Mouse (Mus musculus) heart, postnatal 25 days (tissue): ENCODE measurements around the gene Aldh3b2. TPM values are rescaled to one million over a fixed set of nuclear protein-coding genes. Genes with fewer than 3 reads are reported as not detected.
"Not testable (repeated sequence)": the region's sequence is repeated elsewhere in the genome, so short reads cannot be mapped to it uniquely, and the experiment has no call there.

Experiments used
- DNase-seq: peaks from one replicate; pipeline ENCODE4 v3.0.0; 2022; ENCODE audit warnings: low spot score
- intact Hi-C: fragments of 180-260 bp; cut with DNase I; formaldehyde crosslinking; loops from one replicate; pipeline ENCODE4 v1.15.1; 2025
- total RNA-seq, 2 experiments: library from RNA; stranded (reverse); gene quantifications; 2 replicates each; pipeline ENCODE4 v1.2.3; 2021

Aldh3b2 gene
- total RNA-seq, 2 experiments from 2014 or later, result 0.14 to 0.23 TPM

DNA sequence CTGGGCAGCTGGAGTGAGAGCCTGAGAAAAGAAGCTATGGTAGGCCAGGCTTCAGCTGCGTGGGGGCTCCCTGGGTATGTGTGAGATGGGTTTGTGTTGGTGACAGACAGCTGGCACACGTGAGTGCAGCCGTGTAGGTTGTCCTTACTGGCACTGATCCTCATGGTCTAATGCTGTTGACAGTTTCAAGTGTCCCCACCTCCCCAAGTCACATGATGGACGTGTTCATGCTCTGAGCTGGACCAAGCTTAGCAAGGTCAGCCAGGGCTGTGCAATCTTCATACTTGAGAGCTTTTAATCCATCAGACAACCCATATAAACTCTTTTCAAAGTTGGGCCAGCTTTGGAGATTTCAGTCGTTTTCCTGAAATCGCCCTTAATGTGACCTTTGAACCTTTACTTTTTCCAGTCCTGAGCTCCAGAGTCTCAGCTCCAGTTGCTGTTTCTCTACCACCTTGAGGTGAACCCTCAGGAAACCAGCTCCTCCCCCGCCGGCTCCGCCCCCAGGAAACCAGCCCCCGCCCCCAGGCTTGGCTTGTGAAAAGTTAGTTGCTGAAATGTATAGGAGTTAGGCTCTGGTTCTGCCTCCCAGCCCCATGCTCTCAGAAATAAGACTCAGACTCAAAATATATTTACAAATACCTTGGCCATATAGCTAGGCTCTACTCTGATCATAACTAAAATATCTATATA lies 26.1 kb upstream of the Aldh3b2 start:
- DNase-seq, result no peak
- intact Hi-C loops, result loop anchor here (1.0 to 2.0 kb wide), 2 partner anchors 35 to 66 kb away; partner anchors contain the start of gene Ndufv1

DNA sequence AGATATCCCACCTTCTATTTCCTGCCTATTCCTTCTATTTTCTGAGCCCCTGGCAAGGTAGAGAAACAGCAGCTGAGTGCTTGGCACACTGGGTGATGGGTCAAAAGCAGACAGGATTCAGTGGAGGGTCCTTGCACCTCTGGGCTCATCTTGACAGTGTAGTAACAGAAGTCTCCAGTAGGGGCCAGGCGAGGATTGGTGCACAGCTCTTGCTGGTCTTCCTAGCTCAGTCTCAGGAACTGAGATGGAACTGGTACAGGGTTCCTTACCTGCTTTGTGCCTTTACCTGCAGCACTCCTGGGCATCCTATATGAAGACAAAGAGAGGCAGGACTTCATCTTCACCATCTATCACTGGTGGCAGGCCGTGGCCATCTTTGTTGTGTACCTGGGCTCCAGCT lies 25.4 kb upstream of the Aldh3b2 start:
- intact Hi-C loops, result loop anchor here (1.0 to 2.0 kb wide), 2 partner anchors 34 to 66 kb away; partner anchors contain the start of gene Ndufv1
- no peak for DNase-seq

- no peak for DNase-seq
- intact Hi-C loops, result loop anchor here (2.0 kb wide), 1 partner anchor 33 kb away; no protein-coding TSS in a partner anchor
Measured at GRCm38 (mm10) chr19:3947813-3948212, 24.3 kb upstream of the Aldh3b2 start.

GRCm38 (mm10) chr19:3948546-3948945 lies 23.6 kb upstream of the Aldh3b2 start:
- no peak for DNase-seq
- intact Hi-C loops, result no loop called here

DNA sequence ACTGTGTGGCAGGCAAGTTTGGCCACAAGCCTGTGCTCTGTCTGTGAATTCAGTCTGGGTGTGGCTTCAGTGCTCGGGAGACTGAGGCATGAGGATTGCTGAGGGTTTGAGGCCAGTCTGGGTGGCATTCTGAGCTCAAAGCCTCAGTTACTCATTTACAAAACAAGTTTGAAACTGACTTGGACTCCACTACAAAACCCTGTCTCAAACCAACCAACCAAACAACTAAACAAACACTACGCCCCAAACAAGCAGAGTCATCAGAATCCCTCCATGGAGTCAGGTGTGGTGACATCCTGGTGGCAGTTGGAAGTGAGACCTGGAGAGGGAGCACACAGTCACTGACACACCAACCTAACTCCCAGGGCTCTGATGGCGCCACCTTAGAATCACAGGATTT lies 21.8 kb upstream of the Aldh3b2 start:
- intact Hi-C loops, result no loop called here
- DNase-seq, result no peak

- intact Hi-C loops, result no loop called here
- no peak for DNase-seq
Measured at GRCm38 (mm10) chr19:3951461-3951860, 20.7 kb upstream of the Aldh3b2 start.

DNA sequence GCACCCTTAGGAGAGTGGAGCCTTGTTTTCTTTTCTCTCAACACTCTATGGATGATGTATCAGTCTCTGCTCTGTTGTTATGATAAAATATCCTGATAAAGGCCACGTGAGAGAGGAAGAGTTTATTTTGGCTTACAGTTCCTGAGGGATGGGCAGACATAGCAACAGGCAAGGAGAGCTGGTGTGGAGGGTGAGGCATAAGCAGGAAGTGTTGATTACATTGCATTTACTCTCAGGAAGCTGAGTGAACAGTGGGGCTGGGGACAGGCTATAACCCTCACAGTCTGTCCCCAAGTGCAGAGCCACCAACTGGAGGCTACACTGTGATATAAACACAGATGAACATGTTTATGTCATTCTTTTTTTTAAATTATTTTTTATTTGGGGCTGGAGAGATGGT lies 20.0 kb upstream of the Aldh3b2 start:
- intact Hi-C loops, result no loop called here
- no peak for DNase-seq

- no peak for DNase-seq
- intact Hi-C loops, result no loop called here
Measured at GRCm38 (mm10) chr19:3955033-3955432, 17.1 kb upstream of the Aldh3b2 start.

GRCm38 (mm10) chr19:3955804-3956203 lies 16.3 kb upstream of the Aldh3b2 start:
- DNase-seq, result no peak
- intact Hi-C loops, result no loop called here

GRCm38 (mm10) chr19:3957296-3958036 lies 14.7 kb upstream of the Aldh3b2 start:
- intact Hi-C loops, DNase-seq: not testable (repeated sequence)

- intact Hi-C loops, result no loop called here
- no peak for DNase-seq
Measured at GRCm38 (mm10) chr19:3958470-3958869, 13.7 kb upstream of the Aldh3b2 start, which contains the start of gene Aldh3b3. Aldh3b3 (plus strand) TSS chr19:3958645.

DNA sequence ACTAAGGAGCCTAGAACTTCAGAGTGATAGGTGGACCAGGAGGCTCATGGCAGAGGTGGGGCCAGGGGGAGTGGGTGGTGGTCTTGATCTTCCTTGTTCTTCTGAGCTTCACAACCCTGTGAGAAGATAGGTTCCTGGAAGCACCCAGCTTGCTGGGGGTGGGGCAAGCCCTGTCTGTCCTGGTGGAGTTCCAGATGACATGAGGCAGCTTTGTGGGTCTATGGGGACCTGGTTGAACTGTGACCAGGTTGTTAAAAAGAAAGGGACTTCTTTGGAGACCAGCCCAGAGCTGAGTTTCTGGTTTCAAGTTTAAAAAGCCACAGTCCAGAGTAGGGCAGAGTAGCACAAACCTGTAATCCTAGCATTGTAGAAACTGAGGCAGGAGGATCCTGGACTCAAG lies 13.1 kb upstream of the Aldh3b2 start:
- intact Hi-C loops, result no loop called here
- DNase-seq, result no peak

DNA sequence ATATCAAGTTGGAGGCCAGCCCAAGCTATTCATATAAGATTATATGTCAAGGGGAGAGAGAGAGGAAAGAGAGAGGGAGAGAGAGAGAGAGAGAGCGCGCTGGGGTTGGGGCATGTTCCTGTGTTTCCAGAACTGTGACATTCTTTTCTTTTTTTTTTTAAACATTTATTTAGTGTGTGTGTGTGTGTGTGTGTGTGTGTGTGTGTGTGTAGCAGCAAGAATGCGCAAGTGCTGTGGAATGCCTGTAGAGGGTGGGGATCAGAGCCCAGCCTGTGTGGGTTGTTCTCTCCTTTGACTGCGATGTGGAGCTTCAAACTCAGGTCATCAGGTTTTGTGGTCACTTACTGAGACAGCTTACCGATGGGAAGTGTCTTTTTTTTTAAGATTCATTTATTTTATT lies 11.9 kb upstream of the Aldh3b2 start:
- DNase-seq, result no peak
- intact Hi-C loops, result no loop called here

- DNase-seq, intact Hi-C loops: not testable (repeated sequence)
Measured at GRCm38 (mm10) chr19:3961805-3962204, 10.3 kb upstream of the Aldh3b2 start.

DNA sequence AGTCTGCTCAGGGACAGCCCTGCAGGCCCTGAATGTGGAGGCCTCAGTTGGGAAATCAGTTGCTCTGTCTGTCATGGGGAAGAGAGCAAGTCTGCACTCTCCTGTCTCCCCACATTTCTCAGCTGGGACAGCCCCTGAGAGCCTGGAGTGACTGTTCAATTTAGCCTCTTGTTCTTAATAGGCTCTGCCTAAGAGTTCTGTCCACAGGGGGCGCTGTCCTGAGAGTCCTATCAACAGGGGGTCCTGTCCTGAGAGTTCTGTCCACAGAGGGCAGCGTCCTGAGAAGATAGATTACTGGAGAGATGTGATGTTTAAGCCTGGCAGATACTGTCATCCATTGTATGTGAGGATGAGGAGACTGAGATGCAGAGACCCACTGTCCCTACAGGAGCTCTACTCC lies 9.7 kb upstream of the Aldh3b2 start:
- intact Hi-C loops, result no loop called here
- DNase-seq, result no peak

- DNase-seq, result no peak
Measured at GRCm38 (mm10) chr19:3964030-3964429, 8.1 kb upstream of the Aldh3b2 start.

DNA sequence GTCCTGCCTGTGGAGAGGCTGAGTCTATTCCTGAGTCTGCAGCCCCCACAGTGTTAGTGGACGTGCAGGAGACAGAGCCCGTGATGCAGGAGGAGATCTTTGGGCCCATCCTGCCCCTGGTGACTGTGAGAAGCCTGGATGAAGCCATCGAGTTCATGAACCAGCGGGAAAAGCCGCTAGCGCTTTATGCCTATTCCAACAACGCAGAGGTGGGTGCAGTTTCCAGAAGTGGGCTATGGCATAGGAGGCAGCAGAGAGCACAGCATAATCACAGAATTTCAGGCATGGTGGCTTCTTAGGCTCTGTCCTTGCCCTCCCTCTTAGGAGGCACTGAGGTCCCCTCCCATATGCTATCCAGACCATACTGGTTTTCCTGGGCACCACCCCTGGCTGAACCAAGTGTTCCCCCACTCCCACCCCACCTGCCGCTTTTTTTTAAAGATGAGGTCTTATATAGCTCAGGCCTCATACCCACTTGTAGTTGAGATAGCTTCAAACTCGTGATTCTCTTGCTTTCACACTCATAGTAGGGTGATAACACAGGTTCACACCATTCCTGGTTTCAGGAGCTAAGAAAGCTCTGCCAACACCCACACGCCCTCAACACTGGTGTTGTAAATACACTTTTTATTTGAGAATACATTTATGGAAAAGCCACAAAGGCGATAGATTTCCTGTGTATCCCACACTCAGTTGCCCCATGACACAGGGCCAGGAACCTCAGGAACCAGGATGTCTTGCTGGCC lies 5.6 kb upstream of the Aldh3b2 start:
- intact Hi-C loops, result no loop called here
- DNase-seq, result no peak

More at GRCm38 (mm10) chr19:3964030-3964429, 8.1 kb upstream of the Aldh3b2 start:
- intact Hi-C loops, result no loop called here

DNA sequence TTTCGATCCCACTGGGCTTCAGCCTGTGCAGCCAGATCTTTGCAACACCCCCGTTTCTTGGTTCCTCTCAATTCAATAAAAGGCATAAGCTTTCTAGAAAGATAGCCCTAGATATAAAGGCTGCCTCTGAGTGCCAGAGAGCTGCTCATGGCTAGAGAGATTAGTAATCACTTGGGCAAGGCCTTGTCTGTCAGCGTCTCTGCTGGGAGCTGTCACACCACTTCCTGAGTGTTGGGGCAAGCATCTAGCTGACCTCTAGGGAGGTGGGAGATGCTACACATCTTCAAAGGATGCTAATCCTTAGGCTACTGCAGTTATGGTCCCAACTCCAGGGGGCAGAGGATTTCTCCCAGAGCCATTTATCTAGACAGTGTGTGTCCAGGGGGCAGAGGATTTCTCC lies 4.9 kb upstream of the Aldh3b2 start:
- intact Hi-C loops, result no loop called here

DNA sequence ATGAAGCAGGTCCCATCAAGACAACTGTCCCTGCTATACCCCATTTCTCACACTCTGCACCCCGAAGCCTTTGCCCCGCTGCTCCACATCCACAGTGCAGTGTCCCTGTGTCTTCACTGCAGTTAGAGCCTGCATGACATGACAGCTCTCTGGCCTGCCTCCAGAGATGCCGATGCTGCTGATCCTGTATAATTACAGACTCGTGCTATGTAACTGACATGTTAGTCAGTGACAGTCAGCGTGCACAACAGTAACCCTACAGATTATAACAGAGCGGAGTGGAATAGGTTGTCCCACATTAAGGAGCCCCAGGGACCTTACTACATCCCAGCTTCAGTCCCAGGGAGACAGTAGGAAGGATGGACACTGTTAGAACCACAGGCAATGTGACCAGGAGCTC lies 2.5 kb downstream of the Aldh3b2 start:
- DNase-seq, intact Hi-C loops: not testable (repeated sequence)

More for the DNA sequence above, 4.9 kb upstream of the Aldh3b2 start:
- no peak for DNase-seq

GRCm38 (mm10) chr19:3975866-3976265 lies 3.7 kb downstream of the Aldh3b2 start:
- DNase-seq, result no peak
- intact Hi-C loops, result no loop called here
